Mouse (Mus musculus) limb, embryonic 15.5 days (tissue): Measurements from ENCODE around the gene Creld2. TPM values are rescaled to one million over a fixed set of nuclear protein-coding genes. Genes with fewer than 3 reads are reported as not detected.

ENCODE experiments used
- ATAC-seq: fragments of 200-750 bp; cut with Nextera tagmentation; 2 replicates; pipeline ENCODE4 v1.8.0; 2017; ENCODE audit warnings: low read depth, moderate TSS enrichment; ENCODE audit not compliant: insufficient number of reproducible peaks, low FRiP score, low TSS enrichment
- H3K27ac ChIP-seq: fragments of 300-500 bp; sonication (generic); 2 replicates; pipeline ENCODE4 v1.5.1; 2015; ENCODE audit warnings: moderate library complexity, mild to moderate bottlenecking, inconsistent platforms
- H3K27me3 ChIP-seq: fragments of 300-500 bp; sonication (generic); 2 replicates; pipeline ENCODE4 v1.6.1; 2015; ENCODE audit warnings: inconsistent platforms
- H3K36me3 ChIP-seq: fragments of 300-500 bp; sonication (generic); 2 replicates; pipeline ENCODE4 v1.6.1; 2015; ENCODE audit warnings: inconsistent platforms
- H3K4me1 ChIP-seq: fragments of 300-500 bp; sonication (generic); 2 replicates; pipeline ENCODE4 v1.6.1; 2015; ENCODE audit warnings: inconsistent platforms
- H3K4me2 ChIP-seq: fragments of 300-500 bp; sonication (generic); 2 replicates; pipeline ENCODE4 v1.6.1; 2015; ENCODE audit warnings: mild to moderate bottlenecking, inconsistent platforms
- H3K4me3 ChIP-seq: fragments of 300-500 bp; sonication (generic); 2 replicates; pipeline ENCODE4 v1.5.1; 2015; ENCODE audit warnings: mild to moderate bottlenecking, inconsistent platforms
- H3K9ac ChIP-seq: fragments of 300-500 bp; sonication (generic); 2 replicates; pipeline ENCODE4 v1.6.1; 2015; ENCODE audit warnings: inconsistent platforms
- H3K9me3 ChIP-seq: fragments of 300-500 bp; sonication (generic); 2 replicates; pipeline ENCODE4 v1.6.1; 2016; ENCODE audit warnings: inconsistent platforms
- WGBS: fragments of 180-500 bp; shearing (Covaris S2); methylation state at CpG from one replicate; pipeline ENCODE4 v1.1.7; 2015; 5-methylcytosine and 5-hydroxymethylcytosine counted together
- polyA plus RNA-seq: library from polyadenylated mRNA; unstranded; fragments of >200 nt; fragmentation: Nextera tagmentation; extraction: Ambion mirVana; gene quantifications from 2 replicates; pipeline ENCODE4 v1.2.1, GENCODE M21; 2015

Creld2 gene
- polyA plus RNA-seq, 1 experiment from 2014 or later, result 99.0 TPM

- H3K4me1 ChIP-seq, result peaks cover 15% of the 10 kb centered on the region
- H3K9ac ChIP-seq, result no peak overlapping the region
- no peak for ATAC-seq
Measured at GRCm38 (mm10) chr15:88831482-88831881, 12.0 kb downstream of the Creld2 start.

GRCm38 (mm10) chr15:88832536-88832935 is 13.1 kb downstream of the Creld2 start:
- Histone ChIP-seq H3K9ac (no peak overlapping the region), H3K4me1 (peaks cover 24% of the 10 kb centered on the region), H3K27ac (no peak overlapping the region), H3K4me2 (no peak overlapping the region), H3K4me3 (no peak overlapping the region), H3K9me3 (no peaks in the 10 kb centered on the region), H3K36me3 (no peaks in the 10 kb centered on the region), H3K27me3 (no peaks in the 10 kb centered on the region)
- WGBS, result 73% methylated on average over 9 of the region's 9 CpGs
- ATAC-seq, result no peak

More at GRCm38 (mm10) chr15:88831482-88831881, 12.0 kb downstream of the Creld2 start:
- H3K4me3 ChIP-seq, result no peak overlapping the region
- H3K4me2 ChIP-seq, result no peak overlapping the region
- H3K9me3 ChIP-seq, result no peaks in the 10 kb centered on the region
- WGBS, result 58% methylated on average over 5 of the region's 5 CpGs
- no peak overlapping the region for H3K27ac ChIP-seq
- H3K36me3 ChIP-seq, result no peaks in the 10 kb centered on the region
- H3K27me3 ChIP-seq, result no peaks in the 10 kb centered on the region

- Histone ChIP-seq H3K9ac (no peak overlapping the region), H3K9me3 (no peaks in the 10 kb centered on the region), H3K4me1 (peaks cover 33% of the 10 kb centered on the region), H3K27ac (no peak overlapping the region), H3K36me3 (no peaks in the 10 kb centered on the region), H3K27me3 (no peaks in the 10 kb centered on the region), H3K4me3 (no peak overlapping the region), H3K4me2 (no peak overlapping the region)
- ATAC-seq, result no peak
- WGBS, result 77% methylated on average over 6 of the region's 6 CpGs
Measured at GRCm38 (mm10) chr15:88836031-88836430, 16.6 kb downstream of the Creld2 start.

- ATAC-seq, result no peak
- H3K36me3 ChIP-seq, result no peaks in the 10 kb centered on the region
- H3K9me3 ChIP-seq, result no peaks in the 10 kb centered on the region
- 52% methylated on average over 5 of the region's 5 CpGs for WGBS
- peaks cover 35% of the 10 kb centered on the region for H3K4me1 ChIP-seq
- no peak overlapping the region for H3K4me3 ChIP-seq
- H3K4me2 ChIP-seq, result no peak overlapping the region
- H3K9ac ChIP-seq, result no peak overlapping the region
- no peaks in the 10 kb centered on the region for H3K27me3 ChIP-seq
- H3K27ac ChIP-seq, result no peak overlapping the region
Measured at GRCm38 (mm10) chr15:88836571-88836970, 17.1 kb downstream of the Creld2 start.

- no peaks in the 10 kb centered on the region for H3K36me3 ChIP-seq
- no peaks in the 10 kb centered on the region for H3K9me3 ChIP-seq
- peak overlapping the region; percentile 27; the same call in 1 of the 2 replicates for H3K27ac ChIP-seq
- H3K4me3 ChIP-seq, result peak overlapping the region; percentile 45
- peak overlapping the region; percentile 23; the same call in 1 of the 2 replicates for H3K9ac ChIP-seq
- peaks cover 37% of the 10 kb centered on the region for H3K4me1 ChIP-seq
- H3K4me2 ChIP-seq, result peak overlapping the region; percentile 70
- 2% methylated on average over 39 of the region's 39 CpGs for WGBS
- ATAC-seq, result peak; percentile 32; the same call in 1 of the 2 replicates
- H3K27me3 ChIP-seq, result no peaks in the 10 kb centered on the region
Measured at GRCm38 (mm10) chr15:88837199-88837932, 17.9 kb downstream of the Creld2 start.

GRCm38 (mm10) chr15:88837977-88838376 is 18.5 kb downstream of the Creld2 start:
- Histone ChIP-seq H3K27ac (no peak overlapping the region), H3K4me3 (peak overlapping the region; percentile 45), H3K9me3 (no peaks in the 10 kb centered on the region), H3K4me2 (peak overlapping the region; percentile 70), H3K36me3 (no peaks in the 10 kb centered on the region), H3K4me1 (peaks cover 37% of the 10 kb centered on the region), H3K9ac (no peak overlapping the region), H3K27me3 (no peaks in the 10 kb centered on the region)
- 3% methylated on average over 11 of the region's 11 CpGs for WGBS
- ATAC-seq, result no peak

GRCm38 (mm10) chr15:88839271-88839670 is 19.8 kb downstream of the Creld2 start:
- Histone ChIP-seq H3K4me2 (no peak overlapping the region), H3K4me1 (peaks cover 44% of the 10 kb centered on the region), H3K9ac (no peak overlapping the region), H3K4me3 (no peak overlapping the region), H3K36me3 (no peaks in the 10 kb centered on the region), H3K27me3 (no peaks in the 10 kb centered on the region), H3K27ac (peak overlapping the region; percentile 81), H3K9me3 (no peaks in the 10 kb centered on the region)
- WGBS, result 22% methylated on average over 9 of the region's 9 CpGs
- ATAC-seq, result peak; percentile 82

GRCm38 (mm10) chr15:88840126-88840525 is 20.7 kb downstream of the Creld2 start:
- no peak overlapping the region for H3K9ac ChIP-seq
- no peaks in the 10 kb centered on the region for H3K9me3 ChIP-seq
- no peaks in the 10 kb centered on the region for H3K27me3 ChIP-seq
- H3K4me2 ChIP-seq, result no peak overlapping the region
- ATAC-seq, result no peak
- peaks cover 44% of the 10 kb centered on the region for H3K4me1 ChIP-seq
- peak overlapping the region; percentile 81 for H3K27ac ChIP-seq
- 69% methylated on average over 10 of the region's 10 CpGs for WGBS
- H3K4me3 ChIP-seq, result no peak overlapping the region
- no peaks in the 10 kb centered on the region for H3K36me3 ChIP-seq

GRCm38 (mm10) chr15:88841160-88841559 is 21.7 kb downstream of the Creld2 start:
- no peaks in the 10 kb centered on the region for H3K9me3 ChIP-seq
- no peaks in the 10 kb centered on the region for H3K36me3 ChIP-seq
- no peaks in the 10 kb centered on the region for H3K27me3 ChIP-seq
- no peak overlapping the region for H3K27ac ChIP-seq
- no peak for ATAC-seq
- WGBS, result 84% methylated on average over 2 of the region's 2 CpGs
- no peak overlapping the region for H3K9ac ChIP-seq
- H3K4me3 ChIP-seq, result no peak overlapping the region
- no peak overlapping the region for H3K4me2 ChIP-seq
- H3K4me1 ChIP-seq, result peaks cover 44% of the 10 kb centered on the region

GRCm38 (mm10) chr15:88841580-88842299 is 22.3 kb downstream of the Creld2 start:
- Histone ChIP-seq H3K27ac (no peak overlapping the region), H3K4me3 (no peak overlapping the region), H3K36me3 (no peaks in the 10 kb centered on the region), H3K27me3 (no peaks in the 10 kb centered on the region), H3K9me3 (no peaks in the 10 kb centered on the region), H3K9ac (no peak overlapping the region), H3K4me1 (peaks cover 43% of the 10 kb centered on the region), H3K4me2 (no peak overlapping the region)
- no peak for ATAC-seq
- WGBS, result 85% methylated on average over 3 of the region's 3 CpGs

GRCm38 (mm10) chr15:88842300-88842673 is 22.8 kb downstream of the Creld2 start:
- ATAC-seq, result no peak
- Histone ChIP-seq H3K27ac (no peak overlapping the region), H3K9ac (no peak overlapping the region), H3K4me1 (peaks cover 37% of the 10 kb centered on the region), H3K4me2 (no peak overlapping the region), H3K36me3 (no peaks in the 10 kb centered on the region), H3K9me3 (no peaks in the 10 kb centered on the region), H3K4me3 (no peak overlapping the region), H3K27me3 (no peaks in the 10 kb centered on the region)
- 65% methylated on average over 3 of the region's 3 CpGs for WGBS

- peak; percentile 25; the same call in 1 of the 2 replicates for ATAC-seq
- no peak overlapping the region for H3K9ac ChIP-seq
Measured at GRCm38 (mm10) chr15:88843486-88844097, 24.1 kb downstream of the Creld2 start.

More at GRCm38 (mm10) chr15:88843486-88844097, 24.1 kb downstream of the Creld2 start:
- Histone ChIP-seq H3K27ac (peak overlapping the region; percentile 61), H3K9me3 (no peaks in the 10 kb centered on the region), H3K4me1 (peaks cover 28% of the 10 kb centered on the region), H3K27me3 (no peaks in the 10 kb centered on the region), H3K4me3 (no peak overlapping the region), H3K36me3 (no peaks in the 10 kb centered on the region), H3K4me2 (no peak overlapping the region)
- 25% methylated on average over 8 of the region's 8 CpGs for WGBS
